Mouse (Mus musculus) thymus, postnatal 4 days (tissue): ENCODE measurements around the gene Rgs9.
"Not testable (repeated sequence)": the region's sequence is repeated elsewhere in the genome, so short reads cannot be mapped to it uniquely, and the experiment has no call there.

ENCODE experiments used
- DNase-seq: peaks from one replicate; pipeline ENCODE4 v3.0.0; 2021

The Rgs9 gene

GRCm38 (mm10) chr11:109302338-109302737 is 4.4 kb upstream of the Rgs9 start:
- DNase-seq = no peak

- no peak for DNase-seq
These were observed 898 bp downstream of the Rgs9 start for GRCm38 (mm10) chr11:109297031-109297430.

DNA sequence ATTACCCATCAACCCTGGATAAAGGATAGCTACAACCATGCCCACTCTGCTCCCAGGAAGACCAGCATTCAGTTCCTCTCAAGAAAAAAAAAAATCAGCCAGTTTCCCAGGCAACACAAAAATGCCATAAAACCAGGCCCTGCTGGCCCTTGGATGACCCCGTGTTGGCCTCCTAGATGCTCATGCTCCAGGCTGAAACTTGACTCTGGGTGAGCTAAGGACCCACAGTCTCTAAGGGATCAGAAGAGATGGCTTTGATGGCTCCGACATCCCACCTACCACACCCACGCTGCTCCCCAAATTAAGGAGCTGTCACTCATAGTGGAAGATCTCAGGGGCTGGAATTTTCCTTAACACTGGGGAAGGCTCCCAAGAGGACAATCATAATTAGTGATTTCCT is 5.9 kb downstream of the Rgs9 start:
- no peak for DNase-seq

DNA sequence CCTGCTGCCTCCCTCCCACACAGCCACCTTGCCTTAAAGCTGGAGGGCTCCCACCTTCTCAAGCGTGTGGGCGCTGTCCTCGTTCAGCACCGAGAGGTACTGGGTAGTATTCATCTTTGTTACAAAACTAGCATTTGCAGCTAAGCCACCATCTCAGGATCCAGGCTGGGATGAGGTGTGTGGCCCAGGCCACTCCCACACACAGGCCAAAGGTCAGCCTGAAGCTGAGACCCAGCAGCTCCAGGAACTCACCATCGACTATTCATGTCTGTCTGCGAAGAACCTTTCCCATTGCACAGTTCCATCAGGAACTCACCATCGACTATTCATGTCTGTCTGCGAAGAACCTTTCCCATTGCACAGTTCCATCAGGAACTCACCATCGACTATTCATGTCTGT is 8.6 kb downstream of the Rgs9 start:
- not testable (repeated sequence) for DNase-seq

DNA sequence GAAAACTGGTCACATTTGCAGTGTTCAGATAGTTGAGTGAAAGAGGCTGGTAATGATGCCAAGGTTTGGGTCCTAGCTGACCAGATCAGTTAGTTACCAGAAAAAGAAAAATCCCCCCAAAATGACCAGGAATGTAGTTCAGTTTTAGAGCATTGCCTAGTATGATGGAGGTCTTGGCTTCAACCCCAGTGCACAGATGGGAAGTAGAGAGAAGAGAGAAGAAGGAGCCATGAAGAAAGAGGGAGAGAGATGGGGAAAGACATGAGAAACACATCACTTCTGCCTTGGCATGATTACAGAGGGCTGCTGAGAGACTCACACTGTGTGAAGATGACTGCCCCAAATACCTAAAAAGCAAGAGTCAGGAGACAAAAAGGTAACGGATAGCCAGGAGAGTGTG is 13.1 kb downstream of the Rgs9 start:
- no peak for DNase-seq

GRCm38 (mm10) chr11:109278186-109278585 is 19.7 kb downstream of the Rgs9 start:
- no peak for DNase-seq

GRCm38 (mm10) chr11:109271399-109271798 is 26.5 kb downstream of the Rgs9 start:
- DNase-seq = no peak

DNA sequence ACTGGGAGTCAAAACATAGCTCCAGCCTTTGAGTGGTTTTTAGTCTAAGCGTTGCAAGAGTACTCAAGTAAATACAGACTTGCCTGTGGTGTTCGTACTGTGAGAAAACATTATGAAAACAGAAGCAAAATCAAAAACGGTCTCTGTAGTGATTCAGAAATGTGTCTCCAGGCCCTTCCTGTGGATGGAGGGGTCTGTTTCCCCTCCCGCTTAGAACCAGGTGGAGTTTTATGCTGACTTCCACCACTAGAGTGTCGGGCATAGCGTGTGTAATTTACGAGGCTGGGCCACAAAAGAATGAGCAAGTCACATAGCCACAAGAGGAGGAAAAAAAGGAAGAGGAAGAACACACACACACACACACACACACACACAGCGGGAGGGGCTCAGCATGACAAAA is 27.6 kb downstream of the Rgs9 start:
- DNase-seq = no peak

- no peak for DNase-seq
These were observed 28.1 kb downstream of the Rgs9 start for GRCm38 (mm10) chr11:109269662-109270341.

GRCm38 (mm10) chr11:109269283-109269661 is 28.7 kb downstream of the Rgs9 start:
- DNase-seq = no peak

DNA sequence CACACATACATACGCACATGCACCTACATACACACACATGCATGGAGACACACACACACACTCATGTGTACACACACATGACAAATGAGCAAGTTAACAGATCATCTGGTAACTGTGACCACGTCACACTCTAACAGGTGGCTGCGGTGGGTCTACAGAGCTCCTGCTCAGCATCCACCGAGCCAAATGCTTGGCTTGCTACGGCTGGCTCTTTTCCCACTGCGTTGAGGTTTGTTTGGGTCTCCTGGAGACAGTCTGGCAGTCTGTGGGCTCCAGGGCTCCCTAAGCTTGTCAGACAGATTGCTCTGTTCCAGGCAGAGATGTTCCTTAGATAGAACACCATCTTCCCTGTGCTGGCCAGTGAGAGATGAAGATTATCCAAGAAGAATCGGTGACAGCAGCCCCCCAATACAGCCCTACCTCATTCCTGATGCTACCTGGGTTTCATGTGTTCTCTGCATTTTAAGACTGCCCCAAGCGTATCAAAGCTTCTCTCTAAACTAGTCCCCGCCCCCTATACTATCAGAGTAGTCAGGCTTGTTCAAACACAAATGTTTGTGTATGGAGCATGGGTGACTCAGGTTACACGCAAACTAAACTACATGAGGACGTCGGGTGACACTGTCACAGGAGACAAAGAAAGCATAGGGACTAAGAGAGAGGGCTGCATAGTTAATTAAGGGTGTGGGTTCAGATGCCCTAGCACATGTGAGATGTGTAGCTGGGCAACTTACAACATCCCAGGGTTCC is 31.6 kb downstream of the Rgs9 start:
- no peak for DNase-seq

- DNase-seq = no peak
These were observed 33.7 kb downstream of the Rgs9 start for GRCm38 (mm10) chr11:109264159-109264768.

DNA sequence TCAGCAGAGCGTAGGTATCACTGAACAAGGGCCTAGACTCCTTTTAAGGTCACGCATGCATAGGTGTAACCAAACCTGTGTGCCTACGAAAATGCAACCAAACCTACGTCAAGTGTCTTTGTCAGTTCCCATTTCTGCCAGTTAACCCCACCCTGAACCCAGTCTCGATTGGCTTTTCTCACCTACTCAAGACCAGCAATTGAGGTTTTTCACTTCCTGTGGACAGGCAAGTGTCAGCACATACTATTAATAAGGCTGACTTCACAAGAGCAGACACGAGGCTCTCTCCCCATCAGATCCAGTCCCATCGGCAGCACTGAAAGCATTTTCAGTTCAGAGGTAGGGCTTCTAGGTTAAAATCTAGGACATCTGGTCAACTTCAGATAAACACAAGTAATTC is 37.4 kb downstream of the Rgs9 start:
- DNase-seq = no peak

- DNase-seq = no peak
These were observed 38.7 kb downstream of the Rgs9 start for GRCm38 (mm10) chr11:109258941-109259910.

- peak; percentile 36 for DNase-seq
These were observed 40.1 kb downstream of the Rgs9 start for GRCm38 (mm10) chr11:109257824-109258223.

DNA sequence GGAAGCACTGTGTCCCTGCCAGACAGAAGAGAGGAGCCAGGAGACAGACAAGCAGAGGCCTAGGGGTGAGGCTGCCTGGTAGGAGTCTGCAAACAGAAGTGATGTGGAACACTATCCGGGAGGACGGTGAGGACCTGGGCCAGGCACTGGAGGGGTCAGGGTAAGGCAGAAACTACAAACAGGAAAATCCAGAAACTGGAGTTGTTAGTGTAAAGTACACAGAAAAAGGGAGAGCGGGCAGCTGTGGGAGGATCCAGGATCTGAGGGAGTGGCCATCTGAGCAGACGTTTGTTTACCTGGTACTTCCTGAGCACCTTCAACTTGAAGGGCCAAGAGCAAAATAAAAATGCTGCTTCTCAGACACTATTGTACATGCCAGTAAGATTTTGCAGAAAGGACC is 42.9 kb downstream of the Rgs9 start:
- no peak for DNase-seq

GRCm38 (mm10) chr11:109252483-109252882 is 45.4 kb downstream of the Rgs9 start:
- no peak for DNase-seq

DNA sequence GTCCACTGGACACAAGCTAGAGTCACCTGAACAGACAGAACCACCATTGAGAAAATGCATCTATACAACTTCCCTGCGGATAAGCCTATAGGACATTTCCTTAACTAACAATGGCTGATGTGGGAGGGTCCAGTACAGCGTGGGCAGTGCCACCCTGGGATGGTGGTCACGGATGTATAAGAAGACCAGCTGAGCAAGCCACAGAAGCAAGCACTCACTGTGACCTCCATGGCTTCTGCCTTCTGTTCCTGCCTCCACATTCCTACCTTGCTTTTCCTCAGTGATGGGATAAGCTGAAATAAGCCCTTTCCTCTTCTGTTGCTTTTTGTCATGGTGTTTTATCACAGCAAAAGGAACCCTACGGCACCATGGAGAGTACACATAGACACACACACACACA is 47.4 kb downstream of the Rgs9 start:
- no peak for DNase-seq

- no peak for DNase-seq
These were observed 51.0 kb downstream of the Rgs9 start for GRCm38 (mm10) chr11:109246920-109247319.

DNA sequence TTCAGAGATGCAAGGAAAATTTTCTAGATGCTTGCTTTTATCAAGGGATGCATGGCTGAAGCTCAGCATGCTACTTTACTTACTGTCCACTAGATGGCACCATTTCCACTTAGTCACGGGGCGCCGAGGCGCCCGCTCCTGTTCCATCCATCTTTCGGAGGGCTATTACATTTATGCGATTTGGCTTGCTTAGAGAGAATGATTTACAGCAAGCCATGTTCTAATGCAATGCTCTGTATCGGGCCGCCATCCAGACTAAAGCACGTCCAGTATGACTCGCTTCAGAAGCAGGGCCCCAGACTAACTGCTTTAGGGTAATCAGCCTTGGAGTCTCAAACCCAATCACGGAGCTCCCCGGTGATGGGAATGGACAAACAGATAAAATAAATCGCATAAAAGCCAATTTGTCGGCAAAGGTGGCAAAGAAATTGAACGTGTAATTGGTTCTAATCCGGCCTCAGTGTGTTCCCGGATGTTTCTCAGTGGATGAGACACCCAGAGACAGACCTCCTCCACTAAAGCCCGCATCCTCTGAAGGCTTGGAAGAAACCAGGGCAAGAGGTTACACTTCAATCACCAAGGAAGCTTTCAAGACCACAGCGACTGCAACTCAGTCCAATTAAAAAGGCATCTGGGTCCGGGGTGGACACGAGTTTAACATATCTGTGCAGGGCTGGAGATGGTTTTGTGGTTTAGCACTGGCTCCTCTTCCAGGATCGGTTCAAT is 53.1 kb downstream of the Rgs9 start:
- DNase-seq = peak; percentile 33

GRCm38 (mm10) chr11:109240126-109240525 is 57.8 kb downstream of the Rgs9 start:
- no peak for DNase-seq

DNA sequence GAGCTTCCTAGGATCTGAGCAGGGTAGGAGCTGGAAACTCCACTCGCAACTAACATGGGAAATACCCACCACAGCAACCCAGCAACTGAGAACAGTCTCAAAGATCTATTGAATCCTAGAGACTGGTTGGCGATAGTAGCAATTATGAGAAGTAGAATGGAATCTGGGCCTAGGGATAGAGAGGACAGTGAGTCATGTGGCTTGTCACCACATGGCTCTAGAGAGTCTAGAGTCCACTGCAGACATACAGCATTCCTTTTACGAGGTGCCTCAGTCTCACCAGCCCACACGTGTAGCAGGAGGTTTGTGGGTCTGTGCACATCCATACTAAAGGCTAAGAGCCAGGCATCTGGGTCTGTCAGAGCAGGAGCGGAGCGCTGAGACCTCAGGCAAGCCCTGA is 59.3 kb downstream of the Rgs9 start:
- no peak for DNase-seq
